Mouse (Mus musculus) left cerebral cortex, postnatal 4 days (tissue): ENCODE measurements around the gene Ap4b1. TPM values are rescaled to one million over a fixed set of nuclear protein-coding genes. Genes with fewer than 3 reads are reported as not detected.
"Not testable (repeated sequence)": the region's sequence is repeated elsewhere in the genome, so short reads cannot be mapped to it uniquely, and the experiment has no call there.

ENCODE experiments used
- DNase-seq: peaks from one replicate; pipeline ENCODE4 v3.0.0-alpha.2; 2022
- intact Hi-C: fragments of 180-260 bp; cut with DNase I; formaldehyde crosslinking; loops from one replicate; pipeline ENCODE4 v1.15.1; 2025
- total RNA-seq, 2 experiments: library from RNA; stranded (reverse); gene quantifications; 2 replicates each; pipeline ENCODE4 v1.2.3; 2021

The Ap4b1 gene
- total RNA-seq, 2 experiments from 2014 or later: 14.0 to 16.7 TPM

DNA sequence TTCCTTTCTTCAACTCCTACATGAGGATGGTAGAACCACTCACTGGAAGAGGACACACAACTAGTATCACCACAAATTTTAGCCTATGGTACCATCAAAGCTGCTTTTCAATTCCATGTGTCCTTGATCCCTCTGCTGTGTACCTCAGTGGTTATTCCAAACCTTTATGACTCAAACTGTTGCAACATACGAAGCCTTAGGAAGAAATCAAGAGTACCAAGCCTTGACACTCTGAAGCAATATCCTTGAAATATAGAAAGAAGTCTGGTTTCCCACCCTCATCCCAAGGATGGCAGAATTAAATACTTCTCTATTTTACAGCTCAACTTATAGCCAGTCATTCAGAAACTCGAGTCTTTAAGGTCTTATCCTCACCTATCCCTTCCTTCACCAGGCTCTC, 12.9 kb upstream of the Ap4b1 start:
- intact Hi-C loops: no loop called here
- DNase-seq: no peak

DNA sequence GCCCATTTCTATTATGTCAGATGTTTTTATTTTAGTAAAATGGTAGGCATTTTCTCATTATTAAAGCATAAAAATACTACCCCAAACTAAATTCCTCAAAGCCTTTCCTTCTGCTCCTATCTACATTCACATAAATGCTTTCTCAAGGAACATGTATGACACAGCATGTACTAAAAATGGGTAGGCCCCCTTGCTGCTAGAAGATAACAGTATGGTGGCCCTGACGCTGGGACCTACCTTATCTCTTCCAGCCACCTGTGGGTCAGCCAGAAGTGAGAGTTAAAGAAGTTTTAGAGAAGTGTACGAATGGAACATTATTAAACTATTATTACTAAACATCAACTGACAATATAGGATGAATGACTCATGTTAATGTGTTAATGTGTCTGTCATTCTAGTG, 9.8 kb upstream of the Ap4b1 start:
- intact Hi-C loops: no loop called here
- no peak for DNase-seq

DNA sequence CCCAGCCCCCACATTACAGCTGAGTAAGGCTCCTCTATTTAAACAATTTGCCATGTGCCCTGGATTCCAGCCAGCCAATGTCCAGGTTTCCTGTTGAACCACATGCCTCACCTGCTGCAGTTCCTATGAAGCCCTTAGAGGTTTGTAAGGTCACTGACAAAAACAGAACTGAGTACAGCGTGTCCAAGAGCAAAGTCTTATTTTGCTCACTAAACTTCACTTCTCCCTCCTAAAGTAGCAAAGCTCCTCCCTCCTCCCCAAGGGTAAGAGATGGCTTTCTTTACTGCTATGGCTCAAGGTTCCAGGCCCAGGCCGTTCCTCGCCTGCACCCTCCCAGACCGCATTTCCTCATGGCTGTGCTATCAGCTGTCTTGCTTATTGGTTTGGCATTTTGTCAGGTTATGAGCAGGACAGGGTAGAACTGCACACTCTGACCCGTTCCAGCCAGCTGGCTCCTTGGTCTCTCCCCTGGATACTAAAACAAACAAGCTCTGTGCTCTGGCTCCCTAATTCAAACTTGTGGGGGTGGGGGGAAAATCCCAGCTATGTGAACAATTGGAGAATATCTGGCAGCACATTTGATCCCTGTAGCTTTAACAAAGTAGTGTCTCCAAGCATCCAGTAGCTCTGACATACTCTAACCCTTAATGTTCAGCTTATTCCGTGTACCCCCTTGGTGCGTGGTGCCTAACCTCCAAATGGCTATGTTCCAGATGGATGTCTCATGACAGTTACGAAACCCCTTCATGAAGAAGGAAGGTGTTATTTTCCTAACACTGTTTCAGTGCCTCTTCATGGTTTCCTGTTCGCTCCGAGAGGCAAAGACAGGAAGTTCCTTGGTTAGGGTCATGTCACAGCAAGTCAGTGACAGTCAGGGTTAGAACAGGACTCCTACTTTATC, 7.4 kb upstream of the Ap4b1 start:
- intact Hi-C loops: no loop called here
- DNase-seq: peak; percentile 40

DNA sequence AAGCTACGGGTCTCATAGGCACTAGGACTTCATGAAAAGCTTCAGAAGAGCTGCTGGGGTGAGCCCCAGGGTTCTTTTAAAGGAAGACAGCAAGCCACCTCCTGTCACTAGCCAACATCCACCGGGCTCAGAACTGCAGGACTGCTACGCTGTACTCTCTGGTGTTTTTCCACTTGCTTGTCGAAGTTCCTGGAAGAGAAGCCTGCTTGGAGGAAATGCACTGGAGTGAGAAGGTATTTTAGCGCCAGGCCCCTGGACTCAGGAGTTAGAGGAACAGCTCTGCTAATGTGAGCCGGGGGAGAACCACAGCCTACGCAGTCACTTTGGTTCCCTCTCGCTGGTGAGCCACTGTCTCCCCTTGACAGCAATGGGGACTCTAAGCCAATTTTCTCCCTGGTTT, 6.5 kb upstream of the Ap4b1 start:
- intact Hi-C loops: no loop called here
- no peak for DNase-seq

DNA sequence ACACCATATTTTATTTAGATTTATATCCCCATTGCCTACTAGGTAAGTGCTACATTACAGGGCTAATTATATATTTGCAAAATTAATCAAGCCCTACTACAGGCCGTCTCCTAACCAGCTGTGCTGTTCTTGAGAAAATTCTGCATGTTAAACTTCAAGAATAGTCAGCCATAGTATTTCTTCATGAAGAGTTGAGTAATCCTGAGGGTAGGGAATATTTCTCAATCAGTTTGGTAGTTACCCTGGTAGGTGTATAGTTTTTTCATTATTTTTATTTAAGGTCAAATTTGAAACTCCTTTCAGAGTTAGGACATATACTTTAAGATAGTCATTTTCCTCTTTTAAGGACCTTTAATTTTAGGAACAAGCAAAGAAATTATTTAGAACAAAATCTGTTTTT, 3.6 kb upstream of the Ap4b1 start:
- intact Hi-C loops: no loop called here
- DNase-seq: no peak

DNA sequence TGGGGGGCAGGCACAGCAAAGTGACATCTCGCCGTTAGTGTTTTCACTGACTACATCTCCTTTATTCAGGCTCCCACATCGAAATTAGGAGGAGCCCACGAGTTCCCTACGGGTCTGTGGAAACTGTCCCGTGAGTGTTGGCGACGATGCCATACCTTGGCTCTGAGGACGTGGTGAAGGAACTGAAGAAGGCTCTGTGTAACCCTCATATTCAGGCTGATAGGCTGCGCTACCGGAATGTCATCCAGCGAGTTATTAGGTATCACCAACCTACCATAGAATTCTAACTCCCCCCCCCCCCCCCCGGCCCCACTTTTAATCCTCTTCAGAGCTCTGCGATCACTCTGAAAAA, 455 bp downstream of the Ap4b1 start:
- intact Hi-C loops: no loop called here
- no peak for DNase-seq

DNA sequence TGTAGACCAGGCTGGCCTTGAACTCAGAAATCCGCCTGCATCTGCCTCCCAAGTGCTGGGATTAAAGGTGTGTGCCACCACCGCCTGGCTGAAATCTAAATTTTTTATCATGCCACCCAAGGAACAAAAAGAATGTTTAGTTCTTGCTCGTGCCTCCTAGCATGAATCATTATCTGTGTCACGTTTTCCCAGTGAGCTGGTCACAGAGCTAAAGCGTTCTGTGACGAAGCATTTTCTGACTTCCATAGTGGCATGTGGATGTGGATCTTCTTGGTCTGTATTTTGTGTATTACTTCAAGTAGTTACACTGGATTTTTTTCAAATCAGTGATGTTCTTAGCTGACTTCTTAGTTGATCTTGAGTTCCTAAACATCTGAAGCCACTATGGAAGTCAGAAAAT, 1.6 kb downstream of the Ap4b1 start:
- DNase-seq: no peak
- intact Hi-C loops: no loop called here

DNA sequence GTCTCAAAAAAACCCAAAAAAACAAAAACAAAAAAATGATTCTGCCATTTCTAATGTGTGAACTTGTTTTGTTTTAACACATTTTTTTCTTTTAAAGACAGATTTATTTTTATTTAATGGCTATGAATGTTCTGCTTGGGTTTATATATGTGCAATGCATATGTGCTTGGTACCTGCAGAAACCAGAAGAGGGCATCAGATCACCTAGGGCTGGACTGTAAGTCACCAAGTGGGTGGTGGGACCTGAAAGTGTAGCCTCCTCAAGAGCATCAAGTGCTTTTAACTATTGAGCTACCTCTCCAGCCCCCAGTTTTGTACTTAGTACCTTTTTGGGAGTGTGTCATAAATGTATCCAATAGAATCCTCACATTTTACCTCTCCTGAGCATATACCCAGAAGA, 18.2 kb downstream of the Ap4b1 start:
- intact Hi-C loops: no loop called here
- DNase-seq: no peak

DNA sequence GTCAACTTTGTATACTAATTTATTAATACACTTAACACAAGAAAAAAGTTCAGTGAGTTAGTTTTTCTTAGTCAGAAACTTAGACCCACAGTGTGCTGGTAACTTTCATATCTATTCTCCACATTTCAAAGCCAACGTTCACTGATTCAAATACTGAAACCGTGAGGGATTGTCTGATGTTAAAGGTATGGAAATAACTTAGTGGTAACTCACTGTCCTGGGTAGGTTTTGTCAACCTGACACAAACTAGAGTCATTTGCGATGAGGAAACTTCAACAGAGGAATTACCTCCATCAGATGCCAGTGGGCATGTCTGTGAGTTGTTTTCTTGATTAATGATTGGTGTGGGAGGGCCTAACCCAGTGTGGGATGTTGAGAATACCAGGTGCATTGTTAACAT, 19.7 kb downstream of the Ap4b1 start:
- DNase-seq: no peak
- intact Hi-C loops: no loop called here

DNA sequence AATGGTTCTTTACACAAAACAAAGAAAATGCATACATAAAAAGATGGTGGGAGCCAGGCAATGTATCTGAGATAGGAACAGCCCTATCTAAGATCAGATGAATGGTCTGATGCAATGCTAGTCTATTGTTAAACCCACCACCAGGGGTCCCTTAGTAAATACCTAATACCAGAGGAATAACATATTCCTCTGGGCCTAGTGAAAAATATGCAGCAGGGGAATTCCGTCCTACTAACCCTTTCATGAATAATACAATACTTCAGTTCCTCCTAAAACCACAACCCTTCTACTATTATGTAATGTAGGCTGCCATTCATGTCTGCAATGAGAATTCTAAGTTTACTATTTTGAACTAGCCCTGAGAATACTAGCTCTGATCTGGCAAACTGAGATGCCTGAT, 21.4 kb downstream of the Ap4b1 start:
- DNase-seq: not testable (repeated sequence)
- intact Hi-C loops: loop anchor here (5.0 kb wide), 1 partner anchor 67 kb away; no protein-coding TSS in a partner anchor

DNA sequence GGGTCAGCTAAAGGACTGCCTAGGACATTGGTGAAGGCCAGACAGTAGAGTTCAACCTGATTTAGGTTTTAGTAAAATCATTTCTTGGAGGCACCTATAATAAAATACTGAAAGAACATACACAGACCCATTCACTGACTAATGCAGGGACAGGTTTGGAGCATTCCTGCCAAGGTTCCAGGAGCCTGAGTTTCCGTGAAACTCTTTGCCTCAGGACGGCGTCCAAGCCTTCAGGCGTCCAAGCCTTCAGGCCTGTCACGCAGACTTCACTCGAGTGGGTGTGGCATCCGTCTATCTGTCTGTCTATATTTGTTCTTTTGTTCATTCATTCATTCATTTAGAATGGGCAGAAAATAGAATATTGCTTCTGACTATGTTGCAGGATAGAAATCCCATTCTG, 21.8 kb downstream of the Ap4b1 start:
- DNase-seq: no peak
- intact Hi-C loops: loop anchor here (5.0 kb wide), 1 partner anchor 66 kb away; no protein-coding TSS in a partner anchor

DNA sequence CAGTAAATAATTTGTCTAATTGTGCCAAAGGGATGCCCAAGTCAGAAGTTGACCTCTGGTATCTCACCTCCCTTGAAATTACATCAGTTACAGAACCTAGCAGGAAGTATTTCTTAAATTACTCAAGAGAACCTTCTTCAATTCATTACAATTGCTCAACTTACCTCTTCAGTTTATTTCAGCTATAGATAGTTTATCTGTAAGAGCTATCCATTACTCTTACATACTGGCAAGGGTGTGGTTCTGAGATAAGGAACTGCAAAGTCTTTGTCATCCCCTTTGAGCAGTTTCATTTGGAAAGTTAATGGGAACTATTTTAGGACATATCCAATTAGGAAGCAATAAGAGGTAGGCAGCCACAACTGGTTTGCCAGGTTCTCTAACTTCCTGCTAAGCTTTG, 23.1 kb downstream of the Ap4b1 start, which contains the start of gene Bcl2l15:
Bcl2l15 (plus strand) TSS at position 176 of the 400 bp plus-strand sequence.
- intact Hi-C loops: loop anchor here (5.0 kb wide), 1 partner anchor 65 kb away; no protein-coding TSS in a partner anchor
- DNase-seq: no peak

DNA sequence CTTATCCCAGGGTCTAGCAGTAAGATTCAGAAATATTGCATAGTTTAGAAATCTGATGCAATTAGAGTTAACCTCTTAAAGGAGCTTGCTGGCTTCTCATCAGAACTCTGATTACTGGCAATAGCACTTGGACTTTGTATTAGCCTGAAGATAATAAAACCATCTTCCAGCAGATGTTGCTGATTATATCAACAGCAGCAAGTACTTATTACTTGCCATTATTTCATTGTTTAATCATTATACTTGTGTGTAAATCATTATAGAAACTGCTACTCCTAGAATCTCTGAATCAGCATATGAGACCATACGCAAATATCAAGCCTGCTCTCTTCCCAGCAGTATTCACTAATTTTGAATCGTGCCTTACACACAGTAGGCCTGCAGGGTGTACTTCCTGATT, 24.7 kb downstream of the Ap4b1 start:
- intact Hi-C loops: loop anchor here (5.0 kb wide), 1 partner anchor 63 kb away; no protein-coding TSS in a partner anchor
- no peak for DNase-seq

DNA sequence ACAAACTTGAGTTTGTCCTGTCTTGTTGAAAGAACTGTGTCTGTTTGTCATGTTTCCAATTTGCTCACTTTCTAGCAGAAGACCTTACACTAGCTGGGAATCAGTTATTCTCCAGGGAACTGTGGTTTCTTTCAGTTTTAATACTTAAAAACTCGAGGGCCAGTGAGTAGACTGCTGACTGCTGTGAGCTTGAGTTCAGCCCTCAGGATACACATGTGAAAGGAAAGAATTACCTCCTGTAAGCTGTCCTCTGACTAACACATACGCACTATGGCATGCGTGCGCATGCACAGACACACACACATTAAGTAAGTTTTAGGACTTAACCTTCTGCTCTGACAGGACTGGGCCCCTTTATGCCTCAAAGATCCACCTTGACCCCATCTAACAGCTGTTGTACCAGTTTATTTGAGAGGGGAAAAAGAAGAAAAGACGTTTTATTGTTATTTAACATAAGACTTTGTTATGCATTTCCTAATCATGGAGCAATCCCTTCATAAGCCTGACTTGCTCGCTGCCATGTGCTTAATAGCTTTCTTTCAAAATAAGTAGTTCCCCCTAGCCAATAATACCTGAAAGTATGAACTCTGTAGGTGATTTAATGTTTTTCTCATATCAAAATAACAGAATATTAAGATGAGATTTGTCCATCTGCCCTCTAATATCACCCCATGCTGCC, 26.1 kb downstream of the Ap4b1 start:
- DNase-seq: no peak
- intact Hi-C loops: no loop called here

DNA sequence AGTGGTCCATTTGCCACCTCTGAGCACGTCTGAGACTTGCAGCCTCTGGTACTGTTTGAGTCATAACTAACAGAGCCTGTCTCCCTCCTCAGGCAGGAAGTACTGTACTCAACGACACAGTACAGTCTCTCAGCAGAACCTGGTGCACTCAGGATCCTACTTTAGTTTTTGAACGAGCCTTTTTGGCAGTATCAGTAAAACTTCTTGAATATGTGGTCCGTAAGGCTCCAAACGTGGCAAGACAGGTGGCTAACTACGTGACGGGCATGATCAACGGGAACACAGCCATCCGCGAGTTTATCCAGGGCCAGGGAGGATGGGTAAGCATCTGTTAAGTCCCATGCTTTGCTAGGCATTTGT, 26.6 kb downstream of the Ap4b1 start:
- intact Hi-C loops: no loop called here
- no peak for DNase-seq

DNA sequence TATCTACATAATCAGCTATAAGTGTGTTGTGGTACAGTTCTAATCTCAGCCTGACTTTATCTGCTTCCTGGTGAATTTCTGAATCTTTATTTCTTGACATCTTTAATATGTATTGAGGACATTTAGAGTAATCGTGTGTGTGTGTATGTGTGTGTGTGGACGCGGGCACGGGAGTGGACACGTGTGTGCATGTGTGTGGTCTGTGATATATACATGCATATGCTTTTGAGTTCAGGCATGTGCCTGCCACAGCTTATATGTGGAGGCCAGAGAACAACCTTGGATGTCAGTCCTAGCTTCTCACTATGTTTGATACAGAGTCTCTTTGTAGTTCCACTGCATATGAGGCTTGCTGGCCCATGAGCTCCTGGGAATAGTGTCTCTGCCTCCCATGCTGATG, 27.1 kb downstream of the Ap4b1 start:
- intact Hi-C loops: no loop called here
- no peak for DNase-seq

DNA sequence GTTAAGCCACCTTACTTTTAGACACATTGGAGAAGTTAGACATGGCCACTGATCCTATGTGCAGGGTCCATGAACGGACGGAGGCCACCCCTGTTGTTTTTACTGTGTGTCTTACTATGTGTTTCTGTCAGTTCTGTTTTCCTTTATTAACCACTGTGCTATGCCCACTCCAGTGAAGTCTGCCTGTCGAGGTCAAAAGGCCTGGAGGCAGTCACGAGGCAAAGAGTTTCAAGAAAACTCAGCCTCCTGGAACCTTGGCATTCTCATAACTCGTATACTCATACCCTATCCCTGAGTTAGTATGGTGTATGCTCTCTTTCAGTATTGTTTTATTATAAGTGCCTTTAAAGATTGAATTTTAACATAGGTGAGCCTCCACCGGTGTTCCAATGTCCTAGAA, 30.4 kb downstream of the Ap4b1 start:
- intact Hi-C loops: no loop called here
- no peak for DNase-seq

DNA sequence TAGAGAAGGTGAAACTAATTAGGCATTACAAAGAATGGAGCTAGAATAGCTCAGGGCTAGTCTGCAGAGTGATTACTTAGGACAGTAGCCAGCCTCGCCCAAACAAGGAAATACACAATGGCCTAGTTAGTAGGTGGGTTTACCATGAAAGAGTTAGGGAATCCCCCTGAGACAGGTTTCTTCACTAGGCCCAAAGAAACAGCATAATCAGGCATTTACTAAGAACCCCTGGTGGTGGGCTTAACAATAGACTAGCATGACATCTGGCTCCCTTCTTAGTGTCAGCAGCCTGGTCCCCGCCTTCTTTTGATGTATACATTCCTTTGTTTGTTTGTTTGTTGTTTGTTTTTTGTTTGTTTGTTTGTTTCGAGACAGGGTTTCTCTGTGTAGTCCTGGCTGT, 30.9 kb downstream of the Ap4b1 start:
- intact Hi-C loops, DNase-seq: not testable (repeated sequence)

DNA sequence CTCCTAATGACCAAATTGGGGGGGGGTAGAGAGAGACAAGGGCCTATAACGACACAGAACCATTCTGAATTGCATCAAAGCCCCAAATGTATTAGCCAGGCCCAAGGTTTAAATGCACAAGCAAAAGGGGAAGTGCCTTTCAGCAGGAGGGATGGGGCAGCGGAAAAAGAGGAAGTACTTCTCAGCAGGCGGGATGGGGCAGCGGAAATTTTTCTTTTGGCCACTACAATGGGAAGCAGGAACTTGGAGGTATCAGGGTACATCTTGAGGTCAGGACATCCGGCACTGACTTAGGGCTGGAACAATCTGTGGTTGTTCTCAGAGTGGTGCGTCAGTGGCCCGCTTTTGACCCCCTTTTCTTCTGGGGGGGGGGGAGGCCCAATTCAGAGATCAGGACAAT, 31.6 kb downstream of the Ap4b1 start:
- intact Hi-C loops, DNase-seq: not testable (repeated sequence)

DNA sequence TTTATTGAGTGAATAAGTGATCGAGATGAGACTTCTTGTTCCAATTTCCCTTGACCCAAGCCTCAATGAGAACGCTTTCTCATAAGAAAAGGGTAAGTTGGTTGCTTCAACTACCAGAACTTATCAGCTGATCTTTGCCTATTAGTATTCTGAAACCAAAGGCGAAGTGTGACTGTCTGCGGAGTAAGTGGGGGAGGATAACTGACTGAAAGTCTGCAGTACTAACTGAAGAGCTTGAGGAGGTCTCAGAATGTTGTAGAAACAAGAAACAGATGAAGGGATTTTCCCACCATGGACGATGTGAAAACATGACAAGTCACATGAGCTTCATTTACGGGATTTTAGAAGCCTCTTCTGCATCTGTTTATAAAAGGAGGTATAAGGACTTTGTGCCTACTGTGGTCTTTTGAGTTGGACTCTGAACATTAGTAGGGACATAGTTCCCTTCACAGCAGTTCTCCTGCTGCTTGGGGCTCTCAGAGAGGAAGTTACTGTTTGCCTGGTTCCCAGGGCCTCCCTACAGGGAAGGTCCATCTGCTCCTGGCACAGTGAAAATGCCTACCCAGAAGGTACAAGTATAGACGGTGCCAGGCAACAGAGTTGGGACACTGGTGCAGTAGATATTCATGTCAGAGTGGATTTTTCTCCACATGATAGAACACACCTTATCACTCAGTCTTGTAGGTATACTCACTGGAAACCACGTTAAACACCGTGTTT, 41.5 kb downstream of the Ap4b1 start:
- intact Hi-C loops: no loop called here
- peak; percentile 58 for DNase-seq

DNA sequence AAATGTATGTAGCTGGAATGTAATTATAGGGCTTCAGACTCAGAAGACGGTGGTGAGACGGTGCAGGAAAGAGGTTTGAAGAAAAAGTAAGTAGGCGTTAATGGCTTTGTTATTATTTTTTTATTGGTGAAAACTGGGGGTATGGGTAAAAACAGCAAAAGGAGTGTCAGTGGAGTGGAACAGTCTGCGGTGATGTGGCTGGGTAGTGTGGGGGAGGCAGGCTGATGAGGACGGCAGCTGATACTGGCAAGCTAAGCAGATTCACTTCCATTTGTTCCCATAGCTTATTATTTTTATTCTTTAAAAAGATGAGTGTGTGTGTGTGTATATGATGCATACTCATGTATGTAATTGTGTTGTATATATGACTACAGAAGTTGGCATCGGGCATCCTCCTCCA, 42.2 kb downstream of the Ap4b1 start:
- DNase-seq: no peak
- intact Hi-C loops: no loop called here
